Mouse (Mus musculus) heart, postnatal 0 days (tissue): ENCODE measurements at regions not wholly inside any gene's neighbourhood (a gene's known extent, or its start where the extent isn't known, plus 50 kb on each side); places are given as distances from the start of the nearest gene placed in this dataset.

Source experiments
- CTCF ChIP-seq: IDR thresholded peaks from 2 replicates; pipeline ENCODE4 v1.5.1; 2016; ENCODE audit warnings: antibody characterized with exemption, control low read depth, low read depth
- EP300 ChIP-seq: IDR thresholded peaks from 2 replicates; pipeline ENCODE4 v1.6.1; 2016; ENCODE audit warnings: antibody characterized with exemption, low read depth

- TF ChIP-seq EP300 (no peak), CTCF (no peak)
Observed at GRCm38 (mm10) chr17:62963824-62964223, 82.7 kb upstream of the Efna5 start.
